Mouse (Mus musculus) MEL (cell line): ENCODE measurements around the gene Bag3. TPM values are rescaled to one million over a fixed set of nuclear protein-coding genes. Genes with fewer than 3 reads are reported as not detected.

Experiments used
- DNase-seq: peaks from one replicate; pipeline ENCODE4 v3.0.0; 2011; ENCODE audit warnings: low read depth, low spot score
- H3K27ac ChIP-seq: 2 replicates; pipeline ENCODE4 v1.5.1; 2012; ENCODE audit warnings: low read depth, mild to moderate bottlenecking, control low read depth, low read length, moderate library complexity; ENCODE audit not compliant: control insufficient read depth
- H3K27me3 ChIP-seq, 2 experiments: fragments of 150-350 bp in 1 of 2; sonication (generic) in 1 of 2; 2 replicates each; pipeline ENCODE4 v1.6.1; 2012; ENCODE audit warnings: low read length in 2 of 2, mild to moderate bottlenecking in 2 of 2, improper control_type of control experiment in 1 of 2, moderate library complexity in 1 of 2; ENCODE audit not compliant: insufficient read depth in 2 of 2, control insufficient read depth in 1 of 2
- H3K36me3 ChIP-seq, 2 experiments: 2 replicates each; pipeline ENCODE4 v1.6.1; 2012 to 2014; ENCODE audit warnings: low read length in 2 of 2, improper control_type of control experiment in 1 of 2, inconsistent platforms in 1 of 2, mild to moderate bottlenecking in 1 of 2; ENCODE audit not compliant: insufficient read depth in 2 of 2, control insufficient read depth in 1 of 2
- H3K4me1 ChIP-seq, 2 experiments: fragments of 150-350 bp in 1 of 2; sonication (generic) in 1 of 2; 2 replicates each; pipeline ENCODE4 v1.6.1; 2012; ENCODE audit warnings: low read length in 2 of 2, improper control_type of control experiment in 1 of 2, mild to moderate bottlenecking in 1 of 2; ENCODE audit not compliant: insufficient read depth in 2 of 2, control insufficient read depth in 1 of 2
- H3K4me3 ChIP-seq, 2 experiments: fragments of 150-350 bp in 1 of 2; sonication (generic) in 1 of 2; 2 replicates each; pipeline ENCODE4 v1.5.1; 2012; ENCODE audit warnings: low read depth in 2 of 2, low read length in 2 of 2, mild to moderate bottlenecking in 2 of 2, moderate library complexity in 2 of 2, control low read depth in 1 of 2, improper control_type of control experiment in 1 of 2; ENCODE audit not compliant: control insufficient read depth in 1 of 2, insufficient read depth in 1 of 2
- H3K79me2 ChIP-seq: 2 replicates; pipeline ENCODE4 v1.6.1; 2012; ENCODE audit warnings: mild to moderate bottlenecking, low read length, moderate library complexity; ENCODE audit not compliant: control insufficient read depth, poor library complexity, insufficient read depth
- H3K9ac ChIP-seq: 2 replicates; pipeline ENCODE4 v1.6.1; 2012; ENCODE audit warnings: low read depth, mild to moderate bottlenecking, control low read depth, low read length, moderate library complexity; ENCODE audit not compliant: control insufficient read depth, poor library complexity, severe bottlenecking
- H3K9me3 ChIP-seq: fragments of 150-350 bp; sonication (generic); replicated peaks from 2 replicates; pipeline ENCODE4 v1.6.1; 2012; ENCODE audit warnings: mild to moderate bottlenecking, low read length, improper control_type of control experiment, moderate library complexity; ENCODE audit not compliant: insufficient read depth
- BHLHE40 ChIP-seq: IDR thresholded peaks from 2 replicates; pipeline ENCODE4 v1.6.1; 2012; ENCODE audit warnings: low read depth, mild to moderate bottlenecking, inconsistent platforms, low read length, improper control_type of control experiment, borderline replicate concordance
- CHD2 ChIP-seq: IDR thresholded peaks from 2 replicates; pipeline ENCODE4 v1.6.1; 2011; ENCODE audit warnings: low read length, improper control_type of control experiment
- HCFC1 ChIP-seq: IDR thresholded peaks from 2 replicates; pipeline ENCODE4 v1.6.1; 2012; ENCODE audit warnings: low read depth, mild to moderate bottlenecking, inconsistent platforms, low read length, improper control_type of control experiment, moderate library complexity
- JUND ChIP-seq: IDR thresholded peaks from 2 replicates; pipeline ENCODE4 v1.6.1; 2011; ENCODE audit warnings: low read depth, mild to moderate bottlenecking, improper control_type of control experiment, low read length
- KAT2A ChIP-seq: conservative IDR thresholded peaks from 2 replicates; pipeline ENCODE4 v1.6.1; 2012; ENCODE audit warnings: low read depth, low read length, improper control_type of control experiment, inconsistent platforms
- MAFK ChIP-seq: IDR thresholded peaks from 2 replicates; pipeline ENCODE4 v1.6.1; 2011; ENCODE audit warnings: low read depth, mild to moderate bottlenecking, low read length, improper control_type of control experiment, borderline replicate concordance
- MAX ChIP-seq: IDR thresholded peaks from 2 replicates; pipeline ENCODE4 v1.6.1; 2011; ENCODE audit warnings: low read length, improper control_type of control experiment
- MEF2A ChIP-seq: IDR thresholded peaks from 2 replicates; pipeline ENCODE4 v1.6.1; 2014; ENCODE audit warnings: low read depth, mild to moderate bottlenecking, inconsistent platforms, low read length, improper control_type of control experiment; ENCODE audit not compliant: poor library complexity, insufficient replicate concordance, severe bottlenecking; ENCODE audit errors: extremely low read depth
- MXI1 ChIP-seq: IDR thresholded peaks from 2 replicates; pipeline ENCODE4 v1.6.1; 2011; ENCODE audit warnings: mild to moderate bottlenecking, low read depth, low read length, improper control_type of control experiment
- RAD21 ChIP-seq: IDR thresholded peaks from 2 replicates; pipeline ENCODE4 v1.6.1; 2011; ENCODE audit warnings: mild to moderate bottlenecking, low read depth, low read length, improper control_type of control experiment
- RCOR1 ChIP-seq: IDR thresholded peaks from 2 replicates; pipeline ENCODE4 v1.6.1; 2012; ENCODE audit warnings: low read depth, mild to moderate bottlenecking, inconsistent platforms, low read length, improper control_type of control experiment
- SMC3 ChIP-seq: IDR thresholded peaks from 2 replicates; pipeline ENCODE4 v1.6.1; 2011; ENCODE audit warnings: low read depth, low read length, improper control_type of control experiment
- TBP ChIP-seq: IDR thresholded peaks from 2 replicates; pipeline ENCODE4 v1.8.0; 2011; ENCODE audit warnings: low read depth, low read length, improper control_type of control experiment
- ZC3H11A ChIP-seq: IDR thresholded peaks from 2 replicates; pipeline ENCODE4 v1.6.1; 2012; ENCODE audit warnings: low read depth, mild to moderate bottlenecking, inconsistent platforms, low read length, improper control_type of control experiment
- ZMIZ1 ChIP-seq: IDR thresholded peaks from 2 replicates; pipeline ENCODE4 v1.6.1; 2012; ENCODE audit warnings: low read depth, mild to moderate bottlenecking, inconsistent platforms, low read length, improper control_type of control experiment, moderate library complexity
- ZNF384 ChIP-seq: IDR thresholded peaks from 2 replicates; pipeline ENCODE4 v1.6.1; 2012; ENCODE audit warnings: low read depth, mild to moderate bottlenecking, inconsistent platforms, low read length, improper control_type of control experiment
- polyA plus RNA-seq, 2 experiments: library from polyadenylated mRNA; stranded (reverse) in 1 of 2; unstranded in 1 of 2; fragments of >175 nt in 1 of 2; fragments of >200 nt in 1 of 2; gene quantifications; 2 replicates each; pipeline versions ENCODE4 v1.2.1 to v1.2.4; 2012; ENCODE audit warnings: low replicate concordance in 2 of 2, low read depth in 1 of 2; ENCODE audit not compliant: insufficient read length in 2 of 2, insufficient read depth in 1 of 2, missing spikeins in 1 of 2
- total RNA-seq: library from RNA; depleted of rRNA; stranded (reverse); fragments of 300-350 nt; gene quantifications from 2 replicates; pipeline ENCODE4 v1.2.3, GENCODE M21; 2012

The Bag3 gene
- total and polyA plus RNA-seq, 3 experiments: 5.1 to 13.4 TPM; not detected in 1

GRCm38 (mm10) chr7:128541771-128542170 lies 18.4 kb downstream of the Bag3 start:
- no peak for TF ChIP-seq MXI1
- no peak for TF ChIP-seq JUND
- TF ChIP-seq MEF2A: no peak
- TF ChIP-seq MAX: no peak
- no peak for TF ChIP-seq TBP
- TF ChIP-seq HCFC1: no peak
- no peak for TF ChIP-seq MAFK
- no peak overlapping the region for H3K27ac ChIP-seq
- H3K4me1 ChIP-seq: peaks cover 4 to 7% of the 10 kb centered on the region in 2 experiments
- no peak overlapping the region for H3K9ac ChIP-seq
- H3K27me3 ChIP-seq: no peaks in the 10 kb centered on the region
- DNase-seq: no peak
- peaks cover 4% of the 10 kb centered on the region for H3K79me2 ChIP-seq
- no peaks in the 10 kb centered on the region for H3K9me3 ChIP-seq
- H3K36me3 ChIP-seq: peaks cover 2 to 3% of the 10 kb centered on the region in 2 experiments
- no peak overlapping the region for H3K4me3 ChIP-seq

GRCm38 (mm10) chr7:128542488-128542887 lies 19.1 kb downstream of the Bag3 start:
- Histone ChIP-seq H3K4me1 (peaks cover 0 to 2% of the 10 kb centered on the region in 2 experiments; a peak in 2 of 4 replicates), H3K79me2 (no peaks in the 10 kb centered on the region; the same call in none of the 2 replicates), H3K9me3 (no peaks in the 10 kb centered on the region), H3K27me3 (no peaks in the 10 kb centered on the region), H3K36me3 (peaks cover 0 to 3% of the 10 kb centered on the region in 2 experiments; a peak in 3 of 4 replicates), H3K4me3 (no peak overlapping the region), H3K27ac (no peak overlapping the region), H3K9ac (no peak overlapping the region)
- no peak for TF ChIP-seq KAT2A
- TF ChIP-seq ZMIZ1: no peak
- no peak for TF ChIP-seq RAD21
- no peak for TF ChIP-seq SMC3
- no peak for TF ChIP-seq ZC3H11A
- TF ChIP-seq RCOR1: no peak
- TF ChIP-seq ZNF384: no peak
- TF ChIP-seq CHD2: no peak
- TF ChIP-seq BHLHE40: no peak
- DNase-seq: no peak
